Mouse (Mus musculus) forebrain, embryonic 14.5 days (tissue): ENCODE measurements around the gene Alg9. TPM values are rescaled to one million over a fixed set of nuclear protein-coding genes. Genes with fewer than 3 reads are reported as not detected.

Experiments
- ATAC-seq: fragments of 200-750 bp; cut with Nextera tagmentation; 2 replicates; pipeline ENCODE4 v1.8.0; 2017; ENCODE audit warnings: mild to moderate bottlenecking, moderate library complexity
- DNase-seq: peaks from one replicate; pipeline ENCODE4 v3.0.0-alpha.2; 2015; ENCODE audit warnings: low spot score
- H3K27ac ChIP-seq: fragments of 300-500 bp; sonication (generic); 2 replicates; pipeline ENCODE4 v1.5.1; 2014; ENCODE audit warnings: low read depth, mild to moderate bottlenecking, control low read depth, low read length, moderate library complexity
- H3K27me3 ChIP-seq: fragments of 300-500 bp; sonication (generic); replicated peaks from 2 replicates; pipeline ENCODE4 v1.6.1; 2014; ENCODE audit warnings: low read length, control low read depth, mixed read lengths; ENCODE audit not compliant: control insufficient read depth, insufficient read depth
- H3K36me3 ChIP-seq: fragments of 300-500 bp; sonication (generic); 2 replicates; pipeline ENCODE4 v1.6.1; 2014; ENCODE audit warnings: low read length, control low read depth; ENCODE audit not compliant: control insufficient read depth, insufficient read depth
- H3K4me1 ChIP-seq: fragments of 300-500 bp; sonication (generic); 2 replicates; pipeline ENCODE4 v1.6.1; 2014; ENCODE audit warnings: antibody characterized with exemption, low read length, control low read depth; ENCODE audit not compliant: control insufficient read depth, insufficient read depth
- H3K4me2 ChIP-seq: fragments of 300-500 bp; sonication (generic); 2 replicates; pipeline ENCODE4 v1.6.1; 2014; ENCODE audit warnings: mild to moderate bottlenecking, control low read depth, low read length
- H3K4me3 ChIP-seq: fragments of 300-500 bp; sonication (generic); 2 replicates; pipeline ENCODE4 v1.5.1; 2014; ENCODE audit warnings: low read depth, low read length, control low read depth
- H3K9ac ChIP-seq: fragments of 300-500 bp; sonication (generic); 2 replicates; pipeline ENCODE4 v1.6.1; 2014; ENCODE audit warnings: mild to moderate bottlenecking, low read length, control low read depth, moderate library complexity
- H3K9me3 ChIP-seq: fragments of 300-500 bp; sonication (generic); replicated peaks from 2 replicates; pipeline ENCODE4 v1.6.1; 2016; ENCODE audit warnings: low read length, control low read depth, mixed read lengths; ENCODE audit not compliant: control insufficient read depth
- WGBS: fragments of 180-500 bp; shearing (Covaris S2); extraction: QIAGEN DNeasy Blood & Tissue Kit; methylation state at CpG from one replicate; pipeline ENCODE4 v1.1.7; 2014; 5-methylcytosine and 5-hydroxymethylcytosine counted together
- polyA plus RNA-seq: library from polyadenylated mRNA; unstranded; fragments of >200 nt; fragmentation: Nextera tagmentation; extraction: Ambion mirVana; gene quantifications from 2 replicates; pipeline ENCODE4 v1.2.1, GENCODE M21; 2014

Gene Alg9
- 49.2 and 54.9 TPM in 2 replicates for polyA plus RNA-seq

GRCm38 (mm10) chr9:50774991-50775612, at the start of gene Alg9, which contains the start of gene 1110032A03Rik:
Gene Alg9 (plus strand): TSS chr9:50775019.
Gene 1110032A03Rik (minus strand): TSS chr9:50775520.
- Histone ChIP-seq H3K4me1 (peaks cover 12% of the 10 kb centered on the region; the same call in 1 of the 2 replicates), H3K4me3 (peak within 1 kb of the TSS; percentile 83), H3K36me3 (peaks cover 23% of the 10 kb centered on the region), H3K27ac (peak within 1 kb of the TSS; percentile 85), H3K4me2 (peak within 1 kb of the TSS; percentile 81), H3K9ac (peak within 1 kb of the TSS; percentile 93), H3K27me3 (no peaks in the 10 kb centered on the region), H3K9me3 (no peaks in the 10 kb centered on the region)
- peak; percentile 89 for ATAC-seq
- under 1% methylated on average over 51 of the region's 51 CpGs for WGBS
- peak; percentile 91 for DNase-seq

- ATAC-seq (no peak), DNase-seq (peak; percentile 16)
- Histone ChIP-seq H3K4me2 (peak overlapping the region; percentile 88), H3K4me1 (peaks cover 40% of the 10 kb centered on the region), H3K9ac (peak overlapping the region; percentile 76; the same call in 1 of the 2 replicates), H3K27me3 (no peaks in the 10 kb centered on the region), H3K27ac (peak overlapping the region; percentile 70), H3K36me3 (no peaks in the 10 kb centered on the region), H3K4me3 (peak overlapping the region; percentile 58), H3K9me3 (no peaks in the 10 kb centered on the region)
- 17% methylated on average over 8 of the region's 8 CpGs for WGBS
Measured at GRCm38 (mm10) chr9:50725921-50726590, 48.8 kb upstream of the Alg9 start.

GRCm38 (mm10) chr9:50727171-50727924, 47.5 kb upstream of the Alg9 start:
- under 1% methylated on average over 30 of the region's 30 CpGs for WGBS

GRCm38 (mm10) chr9:50727925-50728651, 46.7 kb upstream of the Alg9 start:
- Histone ChIP-seq H3K9me3 (no peaks in the 10 kb centered on the region), H3K27ac (peak overlapping the region; percentile 56), H3K9ac (peak overlapping the region; percentile 76), H3K4me3 (peak overlapping the region; percentile 58), H3K4me2 (peak overlapping the region; percentile 88), H3K4me1 (peaks cover 30% of the 10 kb centered on the region), H3K27me3 (no peaks in the 10 kb centered on the region), H3K36me3 (no peaks in the 10 kb centered on the region)
- WGBS: under 1% methylated on average over 45 of the region's 45 CpGs
- DNase-seq: peak; percentile 96
- ATAC-seq: peak; percentile 98

More at GRCm38 (mm10) chr9:50727171-50727924, 47.5 kb upstream of the Alg9 start:
- H3K4me1 ChIP-seq: peaks cover 36% of the 10 kb centered on the region
- ATAC-seq (no peak; the same call in 1 of the 2 replicates), DNase-seq (peak; percentile 49)
- peak overlapping the region; percentile 56 for H3K27ac ChIP-seq
- H3K9me3 ChIP-seq: no peaks in the 10 kb centered on the region
- H3K4me2 ChIP-seq: peak overlapping the region; percentile 88
- H3K27me3 ChIP-seq: no peaks in the 10 kb centered on the region
- no peaks in the 10 kb centered on the region for H3K36me3 ChIP-seq
- peak overlapping the region; percentile 58 for H3K4me3 ChIP-seq
- peak overlapping the region; percentile 76 for H3K9ac ChIP-seq

- ATAC-seq: no peak
- Histone ChIP-seq H3K27ac (no peak overlapping the region), H3K4me1 (peaks cover 17% of the 10 kb centered on the region), H3K36me3 (no peaks in the 10 kb centered on the region), H3K4me3 (no peak overlapping the region), H3K4me2 (no peak overlapping the region), H3K9me3 (no peaks in the 10 kb centered on the region), H3K27me3 (no peaks in the 10 kb centered on the region), H3K9ac (no peak overlapping the region)
- no peak for DNase-seq
- WGBS: 80% methylated on average over 4 of the region's 4 CpGs
Measured at GRCm38 (mm10) chr9:50729600-50729999, 45.2 kb upstream of the Alg9 start.

- Histone ChIP-seq H3K36me3 (no peaks in the 10 kb centered on the region), H3K4me2 (no peak overlapping the region), H3K4me1 (peaks cover under 1% of the 10 kb centered on the region; the same call in 1 of the 2 replicates), H3K9me3 (no peaks in the 10 kb centered on the region), H3K9ac (0 out of 2 replicates have a peak overlapping the region, but pooled peaks have one; percentile 21), H3K4me3 (no peak overlapping the region), H3K27ac (no peak overlapping the region), H3K27me3 (no peaks in the 10 kb centered on the region)
- DNase-seq (peak; percentile 14), ATAC-seq (no peak)
- WGBS: 9% methylated on average over 4 of the region's 4 CpGs
Measured at GRCm38 (mm10) chr9:50732560-50732959, 42.3 kb upstream of the Alg9 start.

GRCm38 (mm10) chr9:50734989-50735388, 39.8 kb upstream of the Alg9 start:
- DNase-seq (peak; percentile 79), ATAC-seq (no peak)
- H3K9ac ChIP-seq: no peak overlapping the region
- 2% methylated on average over 9 of the region's 9 CpGs for WGBS
- H3K4me1 ChIP-seq: peaks cover 7% of the 10 kb centered on the region; the same call in 1 of the 2 replicates
- H3K27me3 ChIP-seq: no peaks in the 10 kb centered on the region
- 0 out of 2 replicates have a peak overlapping the region, but pooled peaks have one; percentile 33 for H3K4me2 ChIP-seq
- H3K4me3 ChIP-seq: no peak overlapping the region
- H3K27ac ChIP-seq: no peak overlapping the region
- no peaks in the 10 kb centered on the region for H3K9me3 ChIP-seq
- no peaks in the 10 kb centered on the region for H3K36me3 ChIP-seq
